Mouse (Mus musculus) erythroblast, embryonic 14.5 days (primary cell): ENCODE results near the gene Cd3g.

Source experiments
- GATA1 ChIP-seq: IDR thresholded peaks from 2 replicates; pipeline ENCODE4 v1.6.1; 2012; ENCODE audit warnings: low read length, inconsistent platforms, mixed read lengths
- TAL1 ChIP-seq: IDR thresholded peaks from 3 replicates; pipeline ENCODE4 v1.6.1; 2012; ENCODE audit warnings: low read length, inconsistent platforms, mixed read lengths

DNA sequence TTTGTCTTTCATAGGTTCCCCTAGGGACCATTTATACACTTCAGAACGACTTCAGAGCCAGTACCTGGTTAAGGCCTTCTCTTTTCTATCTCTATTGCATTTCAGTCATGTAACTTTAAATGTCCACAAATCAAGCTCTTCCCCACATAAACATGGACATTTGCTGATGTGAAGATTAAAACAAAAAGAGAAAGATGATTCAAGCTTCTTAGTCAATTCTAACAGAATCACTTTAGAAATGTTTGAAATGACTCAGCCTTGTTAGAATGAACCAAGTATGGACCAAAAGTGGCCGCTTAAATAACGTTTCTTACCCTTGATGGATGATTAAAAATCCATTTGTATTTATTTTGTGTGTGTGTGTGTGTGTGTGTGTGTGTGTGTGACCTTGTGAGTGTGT lies 43.4 kb upstream of the Cd3g start:
- TF ChIP-seq TAL1 (no peak), GATA1 (no peak)
